Mouse (Mus musculus): ENCODE measurements around the gene Chrnb2. TPM values are rescaled to one million over a fixed set of nuclear protein-coding genes. Genes with fewer than 3 reads are reported as not detected.

Chrnb2 gene
- polyA plus RNA-seq, 1 experiment, result 0.21 TPM

DNA sequence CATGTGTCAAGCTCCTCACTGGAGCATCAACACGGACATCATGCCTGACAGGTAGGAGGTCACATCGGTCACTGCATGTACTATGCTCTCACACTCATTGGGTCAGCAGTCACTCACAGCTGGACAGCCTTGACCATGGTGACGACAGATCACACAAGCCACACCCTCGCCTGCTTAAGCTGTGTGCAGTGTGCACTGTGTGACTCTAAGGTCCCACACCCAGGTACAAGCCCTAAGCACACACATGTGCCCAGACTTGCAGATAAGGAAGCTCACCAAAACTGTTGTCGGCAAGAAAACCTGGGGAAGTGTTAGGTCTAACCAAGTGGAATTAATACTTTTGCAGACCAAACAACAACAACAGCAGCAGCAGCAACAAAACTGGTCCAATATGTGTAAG lies 43.4 kb upstream of the Chrnb2 start:
- H3K4me3 ChIP-seq (ENCODE audit: insufficient read depth, poor library complexity, severe bottlenecking), result no peak overlapping the region
- TF ChIP-seq USF1 (IDR thresholded peaks at IDR 0.05; ENCODE audit: low read depth) (no peak), MYOD1 (IDR thresholded peaks at IDR 0.05; ENCODE audit: control insufficient read depth, insufficient read length, low read depth) (no peak), FOSL1 (IDR thresholded peaks at IDR 0.05; ENCODE audit: insufficient read depth, low read length, poor library complexity, severe bottlenecking) (no peak), MYOG (IDR thresholded peaks at IDR 0.05; ENCODE audit: control insufficient read depth, extremely low read depth, insufficient read length) (no peak), MAX (IDR thresholded peaks at IDR 0.05) (no peak), CTCF (IDR thresholded peaks at IDR 0.05; ENCODE audit: control insufficient read depth, insufficient read depth, insufficient read length) (no peak), CEBPB (IDR thresholded peaks at IDR 0.05; ENCODE audit: low read depth) (no peak)
- H3K36me3 ChIP-seq (ENCODE audit: control insufficient read depth, insufficient read depth), result no peaks in the 10 kb centered on the region
- H3ac ChIP-seq (ENCODE audit: control insufficient read depth, insufficient read length, low read depth), result no peak overlapping the region
- H3K79me2 ChIP-seq (ENCODE audit: control insufficient read depth, insufficient read depth), result no peaks in the 10 kb centered on the region
- no peaks in the 10 kb centered on the region for H3K79me3 ChIP-seq (ENCODE audit: low read depth)
- peaks cover 11% of the 10 kb centered on the region for H3K27me3 ChIP-seq (ENCODE audit: control insufficient read depth, insufficient read depth, insufficient read length)

DNA sequence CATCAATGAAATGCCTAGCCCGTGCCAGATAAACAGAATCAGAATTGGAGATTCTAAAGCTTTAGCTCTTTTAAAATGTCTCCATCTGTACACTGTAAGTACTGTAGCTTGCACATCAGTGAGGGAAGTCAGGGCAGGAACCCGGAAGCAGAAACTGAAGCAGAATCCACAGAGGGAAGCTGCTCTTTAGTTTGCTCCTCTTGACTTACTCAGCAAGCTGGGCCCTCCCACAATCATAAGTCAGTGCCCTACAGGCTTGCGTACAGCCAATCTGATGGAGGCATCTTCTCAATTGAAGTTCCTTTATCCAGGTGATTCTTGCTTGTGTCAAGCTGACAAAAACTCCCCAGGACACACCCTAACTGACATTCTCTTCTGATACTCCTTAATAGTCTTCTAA lies 42.7 kb upstream of the Chrnb2 start:
- TF ChIP-seq MYOG (IDR thresholded peaks at IDR 0.05; ENCODE audit: control insufficient read depth, extremely low read depth, insufficient read length) (no peak), USF1 (IDR thresholded peaks at IDR 0.05; ENCODE audit: low read depth) (no peak), MAX (IDR thresholded peaks at IDR 0.05) (no peak), FOSL1 (IDR thresholded peaks at IDR 0.05; ENCODE audit: insufficient read depth, low read length, poor library complexity, severe bottlenecking) (no peak), CTCF (IDR thresholded peaks at IDR 0.05; ENCODE audit: control insufficient read depth, insufficient read depth, insufficient read length) (no peak), MYOD1 (IDR thresholded peaks at IDR 0.05; ENCODE audit: control insufficient read depth, insufficient read length, low read depth) (no peak), CEBPB (IDR thresholded peaks at IDR 0.05; ENCODE audit: low read depth) (no peak)
- H3ac ChIP-seq (ENCODE audit: control insufficient read depth, insufficient read length, low read depth), result no peak overlapping the region

DNA sequence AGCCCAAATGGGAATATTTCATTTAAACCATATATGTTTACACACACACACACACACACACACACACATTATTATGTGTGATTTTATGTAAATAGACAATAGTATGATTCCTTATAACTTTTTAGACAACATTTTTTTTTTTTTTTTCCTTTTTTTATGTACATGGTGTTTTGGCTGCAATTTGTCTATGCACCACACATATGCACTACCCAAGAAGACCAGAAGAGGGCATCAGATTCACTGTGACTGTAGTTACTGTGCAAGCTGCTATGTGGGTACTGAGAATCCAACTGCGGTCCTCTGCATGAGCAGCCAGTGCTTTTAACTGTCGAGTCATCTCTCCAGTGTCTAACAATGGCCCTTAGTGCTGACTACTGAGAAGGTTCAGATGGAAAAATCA lies 42.3 kb upstream of the Chrnb2 start:
- Histone ChIP-seq H3K36me3 (ENCODE audit: control insufficient read depth, insufficient read depth) (no peaks in the 10 kb centered on the region), H3ac (ENCODE audit: control insufficient read depth, insufficient read length, low read depth) (no peak overlapping the region), H3K79me2 (ENCODE audit: control insufficient read depth, insufficient read depth) (no peaks in the 10 kb centered on the region), H3K27me3 (ENCODE audit: control insufficient read depth, insufficient read depth, insufficient read length) (peaks cover 4% of the 10 kb centered on the region), H3K79me3 (ENCODE audit: low read depth) (no peaks in the 10 kb centered on the region), H3K4me3 (ENCODE audit: insufficient read depth, poor library complexity, severe bottlenecking) (no peak overlapping the region)
- no peak for TF ChIP-seq FOSL1 (IDR thresholded peaks at IDR 0.05; ENCODE audit: insufficient read depth, low read length, poor library complexity, severe bottlenecking)
- TF ChIP-seq USF1 (IDR thresholded peaks at IDR 0.05; ENCODE audit: low read depth), result no peak
- no peak for TF ChIP-seq MYOD1 (IDR thresholded peaks at IDR 0.05; ENCODE audit: control insufficient read depth, insufficient read length, low read depth)
- no peak for TF ChIP-seq CEBPB (IDR thresholded peaks at IDR 0.05; ENCODE audit: low read depth)
- no peak for TF ChIP-seq MYOG (IDR thresholded peaks at IDR 0.05; ENCODE audit: control insufficient read depth, extremely low read depth, insufficient read length)
- no peak for TF ChIP-seq CTCF (IDR thresholded peaks at IDR 0.05; ENCODE audit: control insufficient read depth, insufficient read depth, insufficient read length)
- TF ChIP-seq MAX (IDR thresholded peaks at IDR 0.05), result no peak

More for the DNA sequence above, 42.7 kb upstream of the Chrnb2 start:
- no peaks in the 10 kb centered on the region for H3K79me3 ChIP-seq (ENCODE audit: low read depth)
- no peak overlapping the region for H3K4me3 ChIP-seq (ENCODE audit: insufficient read depth, poor library complexity, severe bottlenecking)
- H3K27me3 ChIP-seq (ENCODE audit: control insufficient read depth, insufficient read depth, insufficient read length), result peaks cover 5% of the 10 kb centered on the region
- H3K79me2 ChIP-seq (ENCODE audit: control insufficient read depth, insufficient read depth), result no peaks in the 10 kb centered on the region
- H3K36me3 ChIP-seq (ENCODE audit: control insufficient read depth, insufficient read depth), result no peaks in the 10 kb centered on the region

DNA sequence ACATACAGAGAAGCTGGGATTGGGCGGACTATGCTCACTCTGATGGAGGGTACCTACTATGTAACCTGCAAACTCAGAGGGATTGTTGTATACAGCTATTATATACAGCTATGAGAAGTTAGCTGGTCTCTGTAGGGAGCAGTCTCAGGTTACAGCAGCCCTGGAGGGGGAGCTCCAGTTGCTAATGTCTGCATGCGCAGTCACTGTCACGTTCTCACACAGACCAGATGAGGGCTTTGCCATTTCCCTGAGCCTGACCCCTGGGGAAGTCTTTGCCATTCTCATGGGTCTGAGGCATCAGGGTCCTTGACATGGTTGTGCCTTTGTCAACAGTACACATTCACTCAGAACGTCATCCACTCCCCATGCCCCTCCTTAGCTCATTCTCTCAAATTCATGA lies 40.7 kb upstream of the Chrnb2 start:
- Histone ChIP-seq H3K36me3 (ENCODE audit: control insufficient read depth, insufficient read depth) (no peaks in the 10 kb centered on the region), H3K79me3 (ENCODE audit: low read depth) (no peaks in the 10 kb centered on the region), H3K79me2 (ENCODE audit: control insufficient read depth, insufficient read depth) (no peaks in the 10 kb centered on the region), H3ac (ENCODE audit: control insufficient read depth, insufficient read length, low read depth) (no peak overlapping the region), H3K27me3 (ENCODE audit: control insufficient read depth, insufficient read depth, insufficient read length) (peaks cover 4% of the 10 kb centered on the region), H3K4me3 (ENCODE audit: insufficient read depth, poor library complexity, severe bottlenecking) (no peak overlapping the region)
- TF ChIP-seq CEBPB (IDR thresholded peaks at IDR 0.05; ENCODE audit: low read depth) (no peak), MYOG (IDR thresholded peaks at IDR 0.05; ENCODE audit: control insufficient read depth, extremely low read depth, insufficient read length) (no peak), FOSL1 (IDR thresholded peaks at IDR 0.05; ENCODE audit: insufficient read depth, low read length, poor library complexity, severe bottlenecking) (no peak), CTCF (IDR thresholded peaks at IDR 0.05; ENCODE audit: control insufficient read depth, insufficient read depth, insufficient read length) (no peak), MAX (IDR thresholded peaks at IDR 0.05) (no peak), USF1 (IDR thresholded peaks at IDR 0.05; ENCODE audit: low read depth) (no peak), MYOD1 (IDR thresholded peaks at IDR 0.05; ENCODE audit: control insufficient read depth, insufficient read length, low read depth) (no peak)

DNA sequence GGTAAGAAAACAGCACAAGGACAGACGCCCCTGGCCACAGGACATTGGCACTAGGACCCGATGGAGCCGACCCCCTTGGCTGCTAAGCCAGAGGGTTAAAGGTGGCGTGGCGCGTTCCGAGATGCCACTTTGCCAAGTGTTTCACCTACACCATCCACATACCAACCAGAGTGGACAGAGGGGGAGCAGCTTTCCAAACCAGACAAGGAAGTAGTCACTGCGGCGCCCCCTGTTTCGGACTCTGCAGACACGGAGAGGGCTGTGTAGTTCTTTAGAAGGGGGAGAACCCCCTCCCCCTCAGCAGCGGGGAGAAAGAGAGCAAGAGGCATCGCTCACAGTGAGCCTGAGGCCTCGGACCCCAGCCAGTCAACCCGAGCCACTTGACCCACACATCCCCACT lies 38.4 kb upstream of the Chrnb2 start:
- H3K36me3 ChIP-seq (ENCODE audit: control insufficient read depth, insufficient read depth), result no peaks in the 10 kb centered on the region
- H3ac ChIP-seq (ENCODE audit: control insufficient read depth, insufficient read length, low read depth), result no peak overlapping the region
- H3K4me3 ChIP-seq (ENCODE audit: insufficient read depth, poor library complexity, severe bottlenecking), result no peak overlapping the region

DNA sequence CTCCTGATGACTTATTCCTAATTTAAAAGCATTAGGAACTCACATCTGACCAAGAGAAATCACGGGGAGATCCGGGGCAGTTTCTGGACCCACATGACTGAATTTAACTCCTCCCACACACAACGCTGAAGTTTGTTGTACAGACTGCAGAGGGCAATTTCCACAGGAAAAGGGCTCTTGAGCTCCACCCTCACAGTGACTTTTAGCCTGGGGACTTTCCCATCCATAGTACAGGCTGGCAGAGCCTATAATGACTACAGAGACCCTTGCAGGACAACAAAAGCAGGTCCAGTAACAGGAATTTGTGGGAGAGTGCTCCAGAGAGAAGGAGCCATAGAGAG lies 37.0 kb upstream of the Chrnb2 start:
- Histone ChIP-seq H3K27me3 (ENCODE audit: control insufficient read depth, insufficient read depth, insufficient read length) (peaks cover 4% of the 10 kb centered on the region), H3K79me3 (ENCODE audit: low read depth) (no peaks in the 10 kb centered on the region), H3K36me3 (ENCODE audit: control insufficient read depth, insufficient read depth) (no peaks in the 10 kb centered on the region), H3ac (ENCODE audit: control insufficient read depth, insufficient read length, low read depth) (no peak overlapping the region), H3K4me3 (ENCODE audit: insufficient read depth, poor library complexity, severe bottlenecking) (no peak overlapping the region), H3K79me2 (ENCODE audit: control insufficient read depth, insufficient read depth) (no peaks in the 10 kb centered on the region)
- TF ChIP-seq MAX (IDR thresholded peaks at IDR 0.05) (no peak), CTCF (IDR thresholded peaks at IDR 0.05; ENCODE audit: control insufficient read depth, insufficient read depth, insufficient read length) (no peak), FOSL1 (IDR thresholded peaks at IDR 0.05; ENCODE audit: insufficient read depth, low read length, poor library complexity, severe bottlenecking) (no peak), USF1 (IDR thresholded peaks at IDR 0.05; ENCODE audit: low read depth) (peak; percentile 33), CEBPB (IDR thresholded peaks at IDR 0.05; ENCODE audit: low read depth) (no peak), MYOG (IDR thresholded peaks at IDR 0.05; ENCODE audit: control insufficient read depth, extremely low read depth, insufficient read length) (no peak), MYOD1 (IDR thresholded peaks at IDR 0.05; ENCODE audit: control insufficient read depth, insufficient read length, low read depth) (no peak)

More for the DNA sequence above, 38.4 kb upstream of the Chrnb2 start:
- Histone ChIP-seq H3K79me2 (ENCODE audit: control insufficient read depth, insufficient read depth) (no peaks in the 10 kb centered on the region), H3K27me3 (ENCODE audit: control insufficient read depth, insufficient read depth, insufficient read length) (peaks cover 4% of the 10 kb centered on the region), H3K79me3 (ENCODE audit: low read depth) (no peaks in the 10 kb centered on the region)
- TF ChIP-seq MYOD1 (IDR thresholded peaks at IDR 0.05; ENCODE audit: control insufficient read depth, insufficient read length, low read depth) (no peak), CEBPB (IDR thresholded peaks at IDR 0.05; ENCODE audit: low read depth) (no peak), FOSL1 (IDR thresholded peaks at IDR 0.05; ENCODE audit: insufficient read depth, low read length, poor library complexity, severe bottlenecking) (no peak), MAX (IDR thresholded peaks at IDR 0.05) (no peak), CTCF (IDR thresholded peaks at IDR 0.05; ENCODE audit: control insufficient read depth, insufficient read depth, insufficient read length) (no peak), USF1 (IDR thresholded peaks at IDR 0.05; ENCODE audit: low read depth) (no peak), MYOG (IDR thresholded peaks at IDR 0.05; ENCODE audit: control insufficient read depth, extremely low read depth, insufficient read length) (no peak)
